Mouse (Mus musculus): Measurements from ENCODE around the gene Usp15. TPM values are rescaled to one million over a fixed set of nuclear protein-coding genes. Genes with fewer than 3 reads are reported as not detected.

Gene Usp15
- polyA plus RNA-seq, 2 experiments: 42.7 to 73.0 TPM

DNA sequence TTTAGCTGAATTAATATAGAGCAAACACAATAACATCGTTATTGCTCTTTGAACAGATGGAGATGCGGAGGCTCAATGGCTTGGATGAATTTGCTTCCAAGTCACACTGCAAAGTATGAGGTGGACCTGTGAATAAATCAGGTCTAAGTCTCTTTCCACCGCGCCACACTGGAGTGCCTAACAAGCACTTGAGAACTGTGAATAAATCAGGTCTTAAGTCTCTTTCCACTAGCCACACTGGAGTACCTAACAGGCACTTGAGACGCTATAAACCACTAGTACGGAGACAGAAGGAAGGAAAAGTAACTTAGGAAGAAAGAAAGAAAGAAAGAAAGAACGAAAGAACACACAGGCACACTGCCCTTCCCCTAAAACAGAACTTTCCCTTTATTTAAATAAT lies 1.3 kb downstream of the Usp15 start:
- TF ChIP-seq POLR2A (IDR thresholded peaks at IDR 0.05; ENCODE audit: borderline replicate concordance, extremely low read depth, insufficient read depth, insufficient read length): no peak
- H3K27me3 ChIP-seq (ENCODE audit: control insufficient read depth, insufficient read depth, low read length): no peaks in the 10 kb centered on the region
- H3K36me3 ChIP-seq (ENCODE audit: control insufficient read depth, insufficient read depth, low read length): no peaks in the 10 kb centered on the region
- H3K4me3 ChIP-seq (replicated peaks; ENCODE audit: low read length): peak overlapping the region; percentile 98
- no peak overlapping the region for H3K27ac ChIP-seq (replicated peaks; ENCODE audit: low read depth, low read length)
- WGBS: 12% methylated on average over 7 of the region's 7 CpGs
- peak overlapping the region; percentile 82; the same call in 1 of the 2 replicates for H3K9ac ChIP-seq (ENCODE audit: low read depth, low read length, severe bottlenecking)
- ATAC-seq (ENCODE audit: low FRiP score, low read depth) (no peak), DNase-seq (ENCODE audit: low spot score) (no peak)
- 0 out of 2 replicates have a peak, but pooled peaks cover 6% of the 10 kb centered on the region for H3K4me1 ChIP-seq (ENCODE audit: control insufficient read depth, insufficient read depth, low read length)
- H3K9me3 ChIP-seq (ENCODE audit: control insufficient read depth, low read length): no peaks in the 10 kb centered on the region
- peak overlapping the region; percentile 53 for H3K4me2 ChIP-seq (replicated peaks; ENCODE audit: low read depth, low read length, severe bottlenecking)

- H3K9ac ChIP-seq (ENCODE audit: low read depth, low read length, severe bottlenecking): no peak overlapping the region
- no peak overlapping the region for H3K4me3 ChIP-seq (replicated peaks; ENCODE audit: low read length)
- ATAC-seq (ENCODE audit: low FRiP score, low read depth) (no peak), DNase-seq (ENCODE audit: low spot score) (no peak)
- no peak for TF ChIP-seq POLR2A (IDR thresholded peaks at IDR 0.05; ENCODE audit: borderline replicate concordance, extremely low read depth, insufficient read depth, insufficient read length)
- H3K4me2 ChIP-seq (replicated peaks; ENCODE audit: low read depth, low read length, severe bottlenecking): no peak overlapping the region
- H3K27ac ChIP-seq (replicated peaks; ENCODE audit: low read depth, low read length): no peak overlapping the region
- H3K9me3 ChIP-seq (ENCODE audit: control insufficient read depth, low read length): no peaks in the 10 kb centered on the region
- H3K36me3 ChIP-seq (ENCODE audit: control insufficient read depth, insufficient read depth, low read length): no peaks in the 10 kb centered on the region
- 90% methylated on average over 6 of the region's 6 CpGs for WGBS
- H3K4me1 ChIP-seq (ENCODE audit: control insufficient read depth, insufficient read depth, low read length): peaks cover 10% of the 10 kb centered on the region; the same call in 1 of the 2 replicates
- no peaks in the 10 kb centered on the region for H3K27me3 ChIP-seq (ENCODE audit: control insufficient read depth, insufficient read depth, low read length)
Measured at GRCm38 (mm10) chr10:123191038-123191437, 5.8 kb downstream of the Usp15 start.

DNA sequence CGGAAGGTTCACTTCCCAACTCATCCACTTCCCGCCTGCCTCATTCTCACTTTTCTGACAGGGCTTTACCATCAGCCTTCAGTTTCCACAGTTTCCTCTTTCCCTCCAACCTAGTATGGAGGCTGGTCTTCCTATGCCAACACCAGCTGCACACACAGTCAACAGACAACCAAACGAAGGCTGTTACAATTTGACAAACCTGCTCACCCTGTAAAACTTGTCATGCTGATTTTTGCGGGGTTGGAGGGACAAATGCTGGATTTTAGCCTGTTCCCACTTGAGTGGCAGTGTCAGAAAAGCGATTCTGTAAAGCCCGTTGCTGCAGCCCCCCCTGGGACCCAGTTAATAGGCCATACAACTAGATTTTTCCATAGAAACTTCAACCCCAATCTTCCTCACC lies 9.5 kb downstream of the Usp15 start:
- Histone ChIP-seq H3K27me3 (ENCODE audit: control insufficient read depth, insufficient read depth, low read length) (no peaks in the 10 kb centered on the region), H3K4me1 (ENCODE audit: control insufficient read depth, insufficient read depth, low read length) (peaks cover 13% of the 10 kb centered on the region; the same call in 1 of the 2 replicates), H3K36me3 (ENCODE audit: control insufficient read depth, insufficient read depth, low read length) (no peaks in the 10 kb centered on the region), H3K9me3 (ENCODE audit: control insufficient read depth, low read length) (no peaks in the 10 kb centered on the region), H3K4me2 (replicated peaks; ENCODE audit: low read depth, low read length, severe bottlenecking) (no peak overlapping the region), H3K27ac (replicated peaks; ENCODE audit: low read depth, low read length) (no peak overlapping the region), H3K9ac (ENCODE audit: low read depth, low read length, severe bottlenecking) (0 out of 2 replicates have a peak overlapping the region, but pooled peaks have one; percentile 1), H3K4me3 (replicated peaks; ENCODE audit: low read length) (no peak overlapping the region)
- no peak for TF ChIP-seq POLR2A (IDR thresholded peaks at IDR 0.05; ENCODE audit: borderline replicate concordance, extremely low read depth, insufficient read depth, insufficient read length)
- WGBS: 50% methylated on average over 6 of the region's 6 CpGs
- ATAC-seq (ENCODE audit: low FRiP score, low read depth) (no peak), DNase-seq (ENCODE audit: low spot score) (no peak)

GRCm38 (mm10) chr10:123185907-123186306 lies 10.9 kb downstream of the Usp15 start:
- no peak for ATAC-seq (ENCODE audit: low FRiP score, low read depth)
- H3K4me3 ChIP-seq (replicated peaks; ENCODE audit: low read length): no peak overlapping the region
- no peaks in the 10 kb centered on the region for H3K27me3 ChIP-seq (ENCODE audit: control insufficient read depth, insufficient read depth, low read length)
- no peak overlapping the region for H3K27ac ChIP-seq (replicated peaks; ENCODE audit: low read depth, low read length)
- 87% methylated on average over 6 of the region's 6 CpGs for WGBS
- no peak overlapping the region for H3K4me2 ChIP-seq (replicated peaks; ENCODE audit: low read depth, low read length, severe bottlenecking)
- H3K9ac ChIP-seq (ENCODE audit: low read depth, low read length, severe bottlenecking): no peak overlapping the region
- H3K36me3 ChIP-seq (ENCODE audit: control insufficient read depth, insufficient read depth, low read length): peaks cover 2% of the 10 kb centered on the region; the same call in 1 of the 2 replicates
- peaks cover 13% of the 10 kb centered on the region; the same call in 1 of the 2 replicates for H3K4me1 ChIP-seq (ENCODE audit: control insufficient read depth, insufficient read depth, low read length)
- no peak for TF ChIP-seq POLR2A (IDR thresholded peaks at IDR 0.05; ENCODE audit: borderline replicate concordance, extremely low read depth, insufficient read depth, insufficient read length)
- H3K9me3 ChIP-seq (ENCODE audit: control insufficient read depth, low read length): no peaks in the 10 kb centered on the region
- no peak for DNase-seq (ENCODE audit: low spot score)

DNA sequence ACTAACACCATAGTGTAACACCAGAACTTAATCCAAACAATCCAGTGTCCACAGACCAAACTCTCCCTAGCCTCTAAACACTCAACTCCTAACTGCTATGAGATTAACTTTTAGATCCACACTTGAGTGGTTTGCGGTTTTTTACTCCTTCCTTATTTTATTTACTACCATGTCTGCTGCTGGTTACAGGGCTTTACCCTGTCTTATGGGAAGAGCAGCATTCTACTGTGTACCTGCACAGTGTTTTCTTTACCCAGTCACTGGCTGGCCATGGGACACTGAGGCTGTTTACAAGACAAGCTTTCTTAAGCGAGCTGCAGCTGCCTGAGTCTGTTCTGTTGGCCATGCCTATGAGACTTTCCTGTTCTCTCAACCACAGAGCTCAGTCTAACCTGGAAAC lies 13.1 kb downstream of the Usp15 start:
- H3K9ac ChIP-seq (ENCODE audit: low read depth, low read length, severe bottlenecking): no peak overlapping the region
- peaks cover 13% of the 10 kb centered on the region; the same call in 1 of the 2 replicates for H3K4me1 ChIP-seq (ENCODE audit: control insufficient read depth, insufficient read depth, low read length)
- peaks cover 12% of the 10 kb centered on the region for H3K36me3 ChIP-seq (ENCODE audit: control insufficient read depth, insufficient read depth, low read length)
- H3K4me3 ChIP-seq (replicated peaks; ENCODE audit: low read length): no peak overlapping the region
- no peak overlapping the region for H3K27ac ChIP-seq (replicated peaks; ENCODE audit: low read depth, low read length)
- no peak overlapping the region for H3K4me2 ChIP-seq (replicated peaks; ENCODE audit: low read depth, low read length, severe bottlenecking)
- H3K9me3 ChIP-seq (ENCODE audit: control insufficient read depth, low read length): no peaks in the 10 kb centered on the region
- DNase-seq (ENCODE audit: low spot score) (no peak), ATAC-seq (ENCODE audit: low FRiP score, low read depth) (no peak)
- 40% methylated on average over 2 of the region's 2 CpGs for WGBS
- H3K27me3 ChIP-seq (ENCODE audit: control insufficient read depth, insufficient read depth, low read length): no peaks in the 10 kb centered on the region
- no peak for TF ChIP-seq POLR2A (IDR thresholded peaks at IDR 0.05; ENCODE audit: borderline replicate concordance, extremely low read depth, insufficient read depth, insufficient read length)

Measured in limb, embryonic 14.5 days (tissue).